Mouse (Mus musculus): ENCODE data around the gene Man2b1. TPM values are rescaled to one million over a fixed set of nuclear protein-coding genes. Genes with fewer than 3 reads are reported as not detected.
A peak's percentile ranks its signal among the peaks of the same experiment; 100 is the strongest.

The Man2b1 gene
- polyA plus RNA-seq, 1 experiment from 2014 or later, result 29.9 TPM

DNA sequence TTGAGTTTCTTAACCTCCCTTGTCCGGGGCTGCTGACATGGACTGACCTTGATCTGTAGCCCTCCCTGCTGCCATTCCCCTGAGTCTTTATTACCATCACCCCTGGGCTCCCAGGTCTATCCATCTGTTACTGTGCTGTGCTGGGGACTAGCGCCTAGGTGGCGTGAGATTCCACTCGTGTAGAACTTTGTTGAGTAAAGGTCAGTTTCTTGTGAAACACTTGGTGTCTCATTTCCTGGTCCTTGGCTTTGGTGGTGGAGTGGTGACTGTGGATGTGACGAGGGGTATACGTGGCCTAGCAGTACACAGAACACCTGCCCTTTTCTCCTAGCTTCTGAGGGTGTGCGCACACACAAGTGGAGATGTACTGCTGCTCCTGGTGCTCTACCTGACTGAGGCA is 25.7 kb upstream of the Man2b1 start:
- peaks cover 51% of the 10 kb centered on the region for H3K36me3 ChIP-seq (replicated peaks)

DNA sequence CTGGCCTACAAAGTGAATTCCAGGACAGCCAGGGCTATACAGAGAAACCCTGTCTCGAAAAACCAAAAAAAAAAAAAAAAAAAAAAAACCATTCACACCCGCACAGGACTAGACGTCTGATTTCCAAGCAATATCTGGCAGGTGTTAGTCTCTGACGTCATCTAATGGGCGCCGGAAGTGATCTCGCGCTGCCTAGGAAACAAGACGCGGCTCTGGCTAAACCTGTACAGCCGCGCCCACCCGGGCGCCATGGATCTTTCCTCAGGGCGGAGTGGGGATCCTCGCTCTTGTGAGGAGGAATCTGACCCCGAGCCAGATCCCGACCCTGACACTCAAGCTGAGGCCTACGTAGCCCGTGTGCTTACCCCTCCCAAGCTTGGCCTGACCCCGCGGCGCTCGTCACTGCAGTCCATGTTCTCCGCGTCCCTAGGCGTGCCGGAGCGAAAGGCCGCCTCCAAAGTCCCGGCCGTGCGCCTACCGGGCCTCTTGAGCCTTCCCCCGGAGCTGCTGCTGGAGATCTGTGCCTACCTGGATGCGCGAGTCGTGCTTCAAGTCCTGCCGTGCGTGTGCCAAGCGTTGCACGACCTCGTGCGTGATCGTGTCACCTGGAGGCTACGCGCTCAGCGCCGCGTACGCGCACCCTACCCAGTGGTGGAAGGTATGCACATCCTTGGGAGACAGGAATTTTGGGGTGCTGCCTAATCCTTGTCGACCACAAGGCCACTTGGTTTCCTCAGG is 23.0 kb upstream of the Man2b1 start, which contains the start of gene Fbxw9:
TSS of gene Fbxw9 (plus strand) at position 177 of the 738 bp plus-strand sequence.
- H3K4me2 ChIP-seq, result peak within 1 kb of the TSS; percentile 94
- H3K4me1 ChIP-seq (replicated peaks), result peaks cover 31% of the 10 kb centered on the region
- H3K27me3 ChIP-seq, result no peaks in the 10 kb centered on the region
- peaks cover 24% of the 10 kb centered on the region for H3K36me3 ChIP-seq (replicated peaks)
- peak within 1 kb of the TSS; percentile 71 for H3K4me3 ChIP-seq (replicated peaks)
- peak; percentile 75 for ATAC-seq (ENCODE audit: insufficient read depth)
- H3K9me3 ChIP-seq (replicated peaks), result no peaks in the 10 kb centered on the region
- H3K9ac ChIP-seq, result peak within 1 kb of the TSS; percentile 61
- H3K27ac ChIP-seq (replicated peaks), result no peak within 1 kb of the TSS
- WGBS (ENCODE audit: insufficient replicate concordance), result under 1% methylated on average over 53 of the region's 53 CpGs

More for the DNA sequence above, 25.7 kb upstream of the Man2b1 start:
- no peak overlapping the region for H3K27ac ChIP-seq (replicated peaks)
- no peak overlapping the region for H3K9ac ChIP-seq
- no peak overlapping the region for H3K4me3 ChIP-seq (replicated peaks)
- H3K9me3 ChIP-seq (replicated peaks), result no peaks in the 10 kb centered on the region
- 77% methylated on average over 7 of the region's 7 CpGs for WGBS (ENCODE audit: insufficient replicate concordance)
- peaks cover 23% of the 10 kb centered on the region for H3K4me1 ChIP-seq (replicated peaks)
- ATAC-seq (ENCODE audit: insufficient read depth), result no peak
- H3K4me2 ChIP-seq, result no peak overlapping the region
- H3K27me3 ChIP-seq, result no peaks in the 10 kb centered on the region

DNA sequence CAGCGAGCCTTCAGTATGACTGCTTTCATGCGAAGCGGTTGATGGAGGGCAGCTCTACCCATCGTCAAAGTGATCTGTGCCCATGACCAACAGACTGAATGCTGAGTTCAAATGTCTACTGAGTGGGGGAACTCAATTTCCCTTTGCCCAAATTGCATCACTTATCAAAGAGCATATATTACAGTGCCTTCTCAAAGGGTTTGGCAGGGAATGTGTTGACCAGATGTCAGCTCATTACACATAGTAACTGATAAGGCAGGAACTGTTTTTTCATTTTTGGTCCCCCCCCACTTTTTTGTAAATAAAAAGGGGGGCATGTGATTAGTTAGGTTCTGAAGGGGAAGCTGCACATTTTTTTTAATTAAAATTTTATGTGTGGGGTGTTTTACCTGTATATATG is 20.5 kb upstream of the Man2b1 start:
- no peaks in the 10 kb centered on the region for H3K27me3 ChIP-seq
- H3K4me2 ChIP-seq, result no peak overlapping the region
- 0 out of 2 replicates have a peak, but pooled peaks cover 1% of the 10 kb centered on the region for H3K36me3 ChIP-seq (replicated peaks)
- no peak overlapping the region for H3K4me3 ChIP-seq (replicated peaks)
- peaks cover 45% of the 10 kb centered on the region for H3K4me1 ChIP-seq (replicated peaks)
- no peak for ATAC-seq (ENCODE audit: insufficient read depth)
- H3K9ac ChIP-seq, result no peak overlapping the region
- no peak overlapping the region for H3K27ac ChIP-seq (replicated peaks)
- H3K9me3 ChIP-seq (replicated peaks), result no peaks in the 10 kb centered on the region
- 77% methylated on average over 4 of the region's 4 CpGs for WGBS (ENCODE audit: insufficient replicate concordance)

DNA sequence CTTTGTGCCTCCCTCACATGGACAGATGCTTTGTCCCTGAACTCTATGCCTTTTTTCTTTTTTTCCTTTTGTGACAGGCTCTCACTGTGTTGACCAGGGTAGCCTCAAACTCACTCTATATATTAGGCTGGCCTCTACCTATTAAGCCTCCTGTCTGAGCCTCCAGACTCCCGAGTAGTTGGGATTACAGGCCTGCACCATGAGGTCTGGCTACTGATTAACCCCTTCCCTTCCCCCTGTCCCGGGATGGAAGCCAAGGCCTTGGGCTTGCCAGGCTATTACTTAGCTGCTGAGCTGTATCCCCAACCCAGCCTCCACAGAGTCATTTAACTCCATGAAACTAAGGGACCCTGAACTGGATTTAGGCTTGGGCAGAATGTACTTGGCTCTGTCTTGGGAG is 17.9 kb upstream of the Man2b1 start:
- WGBS (ENCODE audit: insufficient replicate concordance), result 45% methylated on average over 2 of the region's 2 CpGs

DNA sequence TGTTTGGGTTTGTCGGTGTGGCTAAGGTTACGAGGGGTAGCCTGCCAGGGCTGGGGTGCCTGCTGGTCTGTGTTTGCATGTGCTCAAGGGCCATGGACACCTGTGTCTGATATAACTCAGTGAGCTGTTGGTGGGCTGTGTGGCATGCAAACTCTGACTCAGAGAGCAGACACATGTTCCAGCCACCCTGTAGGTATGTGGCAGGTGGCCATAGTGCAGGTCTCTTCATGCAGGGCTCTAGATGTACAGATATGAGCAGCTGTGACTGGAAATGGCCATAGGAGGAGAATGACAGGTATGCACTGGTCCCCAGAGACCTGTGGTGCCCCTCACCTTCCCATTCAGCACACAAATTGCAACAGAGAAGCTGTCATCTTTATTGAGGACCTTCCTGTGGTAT is 15.9 kb upstream of the Man2b1 start:
- WGBS (ENCODE audit: insufficient replicate concordance), result 86% methylated on average over 2 of the region's 2 CpGs
- ATAC-seq (ENCODE audit: insufficient read depth), result no peak
- H3K9ac ChIP-seq, result no peak overlapping the region

More for the DNA sequence above, 17.9 kb upstream of the Man2b1 start:
- H3K4me2 ChIP-seq, result no peak overlapping the region
- no peak overlapping the region for H3K4me3 ChIP-seq (replicated peaks)
- no peak overlapping the region for H3K9ac ChIP-seq
- peak; percentile 47; the same call in 1 of the 2 replicates for ATAC-seq (ENCODE audit: insufficient read depth)
- H3K27me3 ChIP-seq, result no peaks in the 10 kb centered on the region
- peaks cover 39% of the 10 kb centered on the region for H3K4me1 ChIP-seq (replicated peaks)
- H3K27ac ChIP-seq (replicated peaks), result peak overlapping the region; percentile 45; the same call in 1 of the 2 replicates
- H3K9me3 ChIP-seq (replicated peaks), result no peaks in the 10 kb centered on the region
- no peaks in the 10 kb centered on the region for H3K36me3 ChIP-seq (replicated peaks)

DNA sequence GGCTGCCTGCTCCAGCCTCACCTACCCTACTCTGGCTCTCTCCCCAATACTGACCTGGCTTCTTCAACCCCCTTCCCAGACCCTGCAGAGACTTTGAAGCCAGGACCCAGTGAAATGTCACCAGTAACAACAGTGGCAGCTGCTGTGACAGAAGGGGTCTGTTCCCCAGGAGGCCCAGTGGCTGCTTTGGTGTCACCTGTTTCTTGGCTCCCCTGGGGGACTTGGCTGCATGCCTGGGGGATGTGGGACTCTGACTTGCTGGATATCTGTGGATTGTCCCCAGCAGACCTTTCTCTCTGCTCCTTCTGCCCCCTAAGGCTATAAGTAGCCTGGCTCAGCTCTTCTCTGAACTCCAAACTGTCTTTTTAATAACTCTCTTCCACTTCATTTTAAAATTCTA is 15.1 kb upstream of the Man2b1 start, which contains the start of gene Gm5741:
TSS of gene Gm5741 (minus strand) at position 1 of the 400 bp plus-strand sequence.
- Histone ChIP-seq H3K4me3 (replicated peaks) (no peak within 1 kb of the TSS), H3K9me3 (replicated peaks) (no peaks in the 10 kb centered on the region), H3K36me3 (replicated peaks) (0 out of 2 replicates have a peak, but pooled peaks cover under 1% of the 10 kb centered on the region), H3K27ac (replicated peaks) (no peak within 1 kb of the TSS), H3K9ac (no peak within 1 kb of the TSS), H3K27me3 (no peaks in the 10 kb centered on the region), H3K4me1 (replicated peaks) (peaks cover 49% of the 10 kb centered on the region), H3K4me2 (no peak within 1 kb of the TSS)
- no peak for ATAC-seq (ENCODE audit: insufficient read depth)

More for the DNA sequence above, 15.9 kb upstream of the Man2b1 start:
- no peaks in the 10 kb centered on the region for H3K27me3 ChIP-seq
- H3K4me1 ChIP-seq (replicated peaks), result peaks cover 41% of the 10 kb centered on the region
- no peaks in the 10 kb centered on the region for H3K9me3 ChIP-seq (replicated peaks)
- no peaks in the 10 kb centered on the region for H3K36me3 ChIP-seq (replicated peaks)
- no peak overlapping the region for H3K4me2 ChIP-seq
- H3K4me3 ChIP-seq (replicated peaks), result no peak overlapping the region
- H3K27ac ChIP-seq (replicated peaks), result no peak overlapping the region

DNA sequence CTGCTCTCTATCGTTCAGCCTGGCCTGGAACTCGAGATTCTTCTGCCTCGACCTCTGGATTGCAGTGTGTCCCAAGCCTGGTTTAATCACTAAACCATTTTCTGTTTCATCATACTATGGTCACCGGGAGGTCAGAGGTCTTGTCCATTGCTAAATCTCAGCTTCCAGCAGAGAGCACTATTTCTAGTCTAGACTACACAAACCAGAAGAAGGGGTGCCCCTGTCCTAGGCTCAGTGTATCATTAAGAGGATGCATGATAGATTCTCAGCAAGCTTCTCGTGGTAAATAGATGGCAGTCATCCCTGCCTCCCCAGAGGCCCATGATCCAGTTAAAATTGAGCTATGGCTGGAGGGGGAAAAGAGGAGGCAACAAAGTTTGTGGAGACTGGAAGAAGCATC is 12.0 kb upstream of the Man2b1 start:
- peak; percentile 29 for ATAC-seq (ENCODE audit: insufficient read depth)
- Histone ChIP-seq H3K36me3 (replicated peaks) (peaks cover 31% of the 10 kb centered on the region), H3K4me3 (replicated peaks) (peak overlapping the region; percentile 97), H3K27me3 (no peaks in the 10 kb centered on the region), H3K9me3 (replicated peaks) (no peaks in the 10 kb centered on the region), H3K4me2 (peak overlapping the region; percentile 82), H3K4me1 (replicated peaks) (peaks cover 62% of the 10 kb centered on the region), H3K27ac (replicated peaks) (peak overlapping the region; percentile 94), H3K9ac (peak overlapping the region; percentile 88; the same call in 1 of the 2 replicates)
- 54% methylated on average over 5 of the region's 5 CpGs for WGBS (ENCODE audit: insufficient replicate concordance)

DNA sequence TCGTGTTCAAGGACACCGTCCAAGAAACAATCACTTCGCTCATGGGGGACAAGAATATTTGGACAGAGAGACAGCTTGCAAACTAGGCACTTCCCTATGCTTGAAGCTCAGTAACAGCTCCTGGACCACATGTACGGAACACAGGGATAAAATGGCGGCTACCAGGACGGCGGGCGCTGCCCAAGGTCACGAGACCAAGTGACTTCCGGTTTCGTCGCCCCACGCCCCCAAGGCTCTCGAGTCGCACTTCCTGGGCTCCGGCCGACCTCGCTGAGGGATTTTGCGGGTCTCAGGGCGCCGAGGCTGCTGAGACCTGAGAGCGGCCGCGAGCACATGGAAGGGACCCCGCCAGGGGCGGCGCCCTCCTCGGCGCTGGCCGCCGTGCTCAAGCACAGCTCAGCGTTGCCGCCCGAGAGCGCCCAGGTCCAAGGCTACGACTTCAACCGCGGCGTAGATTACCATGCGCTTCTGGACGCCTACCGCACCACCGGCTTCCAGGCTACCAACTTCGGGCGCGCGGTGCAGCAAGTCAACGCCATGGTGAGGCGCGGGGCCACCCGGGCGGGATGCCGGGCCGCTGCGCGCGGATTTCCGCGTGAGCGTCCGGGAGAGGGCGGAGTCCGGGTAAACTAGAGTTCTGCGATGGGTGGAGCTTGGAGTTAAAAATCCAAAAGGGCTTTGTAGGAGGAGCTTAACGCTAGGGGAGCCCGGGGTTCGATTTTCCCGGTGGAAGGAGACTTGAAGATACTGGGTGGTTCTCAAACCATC is 11.4 kb upstream of the Man2b1 start, which contains the start of gene Dhps:
TSS of gene Dhps (plus strand) at position 244 of the 768 bp plus-strand sequence.
- peaks cover 37% of the 10 kb centered on the region for H3K36me3 ChIP-seq (replicated peaks)
- under 1% methylated on average over 68 of the region's 68 CpGs for WGBS (ENCODE audit: insufficient replicate concordance)
- peak within 1 kb of the TSS; percentile 97 for H3K4me3 ChIP-seq (replicated peaks)
- peak; percentile 81 for ATAC-seq (ENCODE audit: insufficient read depth)
- no peaks in the 10 kb centered on the region for H3K27me3 ChIP-seq
- peaks cover 62% of the 10 kb centered on the region for H3K4me1 ChIP-seq (replicated peaks)
- peak within 1 kb of the TSS; percentile 94 for H3K27ac ChIP-seq (replicated peaks)
- peak within 1 kb of the TSS; percentile 88 for H3K9ac ChIP-seq
- no peaks in the 10 kb centered on the region for H3K9me3 ChIP-seq (replicated peaks)
- H3K4me2 ChIP-seq, result peak within 1 kb of the TSS; percentile 82

DNA sequence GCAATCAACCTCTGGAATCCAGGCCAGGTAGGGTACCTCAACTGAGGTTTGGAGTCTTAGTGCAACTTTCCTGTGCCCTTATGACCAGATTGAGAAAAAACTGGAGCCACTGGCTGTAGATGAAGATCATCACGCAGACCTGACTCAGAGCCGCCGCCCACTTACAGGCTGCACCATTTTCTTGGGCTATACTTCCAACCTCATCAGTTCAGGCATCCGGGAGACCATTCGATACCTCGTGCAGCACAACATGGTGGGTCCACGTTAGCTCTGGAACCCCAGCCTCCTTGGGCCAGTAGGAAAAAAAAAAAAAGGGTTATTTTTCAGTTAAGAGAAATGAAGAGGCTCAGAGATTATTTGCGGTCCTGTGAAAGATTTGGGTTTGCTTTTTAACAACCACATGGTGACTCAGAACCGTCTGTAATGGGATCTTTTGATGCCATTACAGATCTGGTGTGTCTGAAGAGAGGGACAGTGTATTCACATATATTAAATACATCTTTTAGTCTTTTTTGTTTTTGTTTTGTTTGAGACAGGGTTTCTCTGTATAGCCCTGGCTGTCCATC is 10.6 kb upstream of the Man2b1 start:
- ATAC-seq (ENCODE audit: insufficient read depth), result no peak
- peak overlapping the region; percentile 82 for H3K4me2 ChIP-seq
- peak overlapping the region; percentile 97 for H3K4me3 ChIP-seq (replicated peaks)
- peaks cover 70% of the 10 kb centered on the region for H3K4me1 ChIP-seq (replicated peaks)
- peak overlapping the region; percentile 94 for H3K27ac ChIP-seq (replicated peaks)
- 31% methylated on average over 9 of the region's 9 CpGs for WGBS (ENCODE audit: insufficient replicate concordance)
- H3K9me3 ChIP-seq (replicated peaks), result no peaks in the 10 kb centered on the region
- peaks cover 42% of the 10 kb centered on the region for H3K36me3 ChIP-seq (replicated peaks)
- peak overlapping the region; percentile 88 for H3K9ac ChIP-seq
- H3K27me3 ChIP-seq, result no peaks in the 10 kb centered on the region

DNA sequence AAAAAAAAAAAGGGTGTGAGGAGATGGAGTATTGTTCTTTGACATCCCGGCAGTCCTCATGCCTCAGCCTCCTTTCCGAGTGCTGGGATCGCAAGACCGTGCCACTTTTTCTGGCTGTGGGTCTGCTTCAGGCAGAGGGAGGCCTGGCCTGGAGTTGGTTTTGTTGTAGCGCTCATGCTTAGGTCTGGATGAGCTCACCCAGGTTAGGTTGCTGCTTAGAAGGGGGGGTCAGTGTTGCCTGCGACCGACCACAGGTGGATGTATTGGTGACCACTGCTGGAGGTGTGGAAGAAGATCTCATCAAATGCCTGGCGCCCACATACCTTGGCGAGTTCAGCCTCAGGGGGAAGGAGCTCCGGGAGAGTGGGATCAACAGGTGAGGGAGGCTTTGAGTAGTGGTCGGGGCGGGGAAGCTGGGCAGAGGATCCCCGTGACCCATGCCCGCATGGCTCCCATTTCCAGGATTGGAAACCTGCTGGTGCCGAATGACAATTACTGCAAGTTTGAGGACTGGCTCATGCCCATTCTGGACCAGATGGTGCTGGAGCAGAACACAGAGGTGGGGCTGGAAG is 9.9 kb upstream of the Man2b1 start:
- Histone ChIP-seq H3K27ac (replicated peaks) (no peak overlapping the region), H3K4me2 (peak overlapping the region; percentile 82), H3K9me3 (replicated peaks) (no peaks in the 10 kb centered on the region), H3K36me3 (replicated peaks) (peaks cover 47% of the 10 kb centered on the region), H3K4me3 (replicated peaks) (no peak overlapping the region), H3K9ac (no peak overlapping the region), H3K4me1 (replicated peaks) (peaks cover 74% of the 10 kb centered on the region), H3K27me3 (no peaks in the 10 kb centered on the region)
- ATAC-seq (ENCODE audit: insufficient read depth), result no peak
- WGBS (ENCODE audit: insufficient replicate concordance), result 84% methylated on average over 15 of the region's 15 CpGs
